Mouse (Mus musculus): ENCODE results near the gene Duoxa2. TPM values are rescaled to one million over a fixed set of nuclear protein-coding genes. Genes with fewer than 3 reads are reported as not detected.

Duoxa2 gene
- polyA plus RNA-seq, 1 experiment from 2014 or later, result not detected

GRCm38 (mm10) chr2:122302574-122303241 lies 4.0 kb downstream of the Duoxa2 start:
- WGBS, result 10% methylated on average over 9 of the region's 9 CpGs
- ATAC-seq (replicated peaks; ENCODE audit: low FRiP score) (peak; percentile 66; the same call in 1 of the 2 replicates), DNase-seq (ENCODE audit: low spot score) (peak; percentile 86)
- H3K9ac ChIP-seq (ENCODE audit: low read length), result no peak overlapping the region
- H3K27me3 ChIP-seq (ENCODE audit: control insufficient read depth, insufficient read depth, low read length), result peaks cover 56% of the 10 kb centered on the region
- no peak overlapping the region for H3K4me3 ChIP-seq (ENCODE audit: low read depth, low read length)
- peaks cover 22% of the 10 kb centered on the region for H3K4me1 ChIP-seq (replicated peaks; ENCODE audit: control insufficient read depth, insufficient read depth, low read length)
- no peak overlapping the region for H3K27ac ChIP-seq (ENCODE audit: low read depth, low read length)
- no peaks in the 10 kb centered on the region for H3K9me3 ChIP-seq (ENCODE audit: control insufficient read depth, low read length)
- no peak overlapping the region for H3K4me2 ChIP-seq (ENCODE audit: low read depth, low read length, severe bottlenecking)
- no peaks in the 10 kb centered on the region for H3K36me3 ChIP-seq (ENCODE audit: control insufficient read depth, insufficient read depth, low read length)

GRCm38 (mm10) chr2:122304544-122304943 lies 5.8 kb downstream of the Duoxa2 start:
- no peak overlapping the region for H3K9ac ChIP-seq (ENCODE audit: low read length)
- ATAC-seq (replicated peaks; ENCODE audit: low FRiP score) (no peak), DNase-seq (ENCODE audit: low spot score) (no peak)
- H3K9me3 ChIP-seq (ENCODE audit: control insufficient read depth, low read length), result no peaks in the 10 kb centered on the region
- no peaks in the 10 kb centered on the region for H3K36me3 ChIP-seq (ENCODE audit: control insufficient read depth, insufficient read depth, low read length)
- H3K4me2 ChIP-seq (ENCODE audit: low read depth, low read length, severe bottlenecking), result no peak overlapping the region
- peaks cover 11% of the 10 kb centered on the region for H3K4me1 ChIP-seq (replicated peaks; ENCODE audit: control insufficient read depth, insufficient read depth, low read length)
- no peak overlapping the region for H3K27ac ChIP-seq (ENCODE audit: low read depth, low read length)
- no peak overlapping the region for H3K4me3 ChIP-seq (ENCODE audit: low read depth, low read length)
- 86% methylated on average over 6 of the region's 6 CpGs for WGBS
- peaks cover 37% of the 10 kb centered on the region for H3K27me3 ChIP-seq (ENCODE audit: control insufficient read depth, insufficient read depth, low read length)

GRCm38 (mm10) chr2:122305097-122305892 lies 6.6 kb downstream of the Duoxa2 start:
- Histone ChIP-seq H3K27me3 (ENCODE audit: control insufficient read depth, insufficient read depth, low read length) (peaks cover 30% of the 10 kb centered on the region), H3K9me3 (ENCODE audit: control insufficient read depth, low read length) (no peaks in the 10 kb centered on the region), H3K4me3 (ENCODE audit: low read depth, low read length) (no peak overlapping the region), H3K27ac (ENCODE audit: low read depth, low read length) (no peak overlapping the region), H3K36me3 (ENCODE audit: control insufficient read depth, insufficient read depth, low read length) (no peaks in the 10 kb centered on the region), H3K4me1 (replicated peaks; ENCODE audit: control insufficient read depth, insufficient read depth, low read length) (peaks cover 11% of the 10 kb centered on the region), H3K9ac (ENCODE audit: low read length) (no peak overlapping the region), H3K4me2 (ENCODE audit: low read depth, low read length, severe bottlenecking) (no peak overlapping the region)
- ATAC-seq (replicated peaks; ENCODE audit: low FRiP score) (no peak), DNase-seq (ENCODE audit: low spot score) (no peak)
- 86% methylated on average over 16 of the region's 16 CpGs for WGBS

- peaks cover 21% of the 10 kb centered on the region for H3K27me3 ChIP-seq (ENCODE audit: control insufficient read depth, insufficient read depth, low read length)
- no peak overlapping the region for H3K9ac ChIP-seq (ENCODE audit: low read length)
- peaks cover 9% of the 10 kb centered on the region for H3K4me1 ChIP-seq (replicated peaks; ENCODE audit: control insufficient read depth, insufficient read depth, low read length)
- H3K4me2 ChIP-seq (ENCODE audit: low read depth, low read length, severe bottlenecking), result no peak overlapping the region
- no peak for ATAC-seq (replicated peaks; ENCODE audit: low FRiP score)
- no peaks in the 10 kb centered on the region for H3K9me3 ChIP-seq (ENCODE audit: control insufficient read depth, low read length)
- 85% methylated on average over 4 of the region's 4 CpGs for WGBS
- H3K4me3 ChIP-seq (ENCODE audit: low read depth, low read length), result no peak overlapping the region
- no peak overlapping the region for H3K27ac ChIP-seq (ENCODE audit: low read depth, low read length)
- no peak for DNase-seq (ENCODE audit: low spot score)
- no peaks in the 10 kb centered on the region for H3K36me3 ChIP-seq (ENCODE audit: control insufficient read depth, insufficient read depth, low read length)
These were observed 7.5 kb downstream of the Duoxa2 start for GRCm38 (mm10) chr2:122306184-122306583.

- 50% methylated on average over 3 of the region's 3 CpGs for WGBS
- Histone ChIP-seq H3K27ac (ENCODE audit: low read depth, low read length) (no peak overlapping the region), H3K36me3 (ENCODE audit: control insufficient read depth, insufficient read depth, low read length) (no peaks in the 10 kb centered on the region), H3K27me3 (ENCODE audit: control insufficient read depth, insufficient read depth, low read length) (peaks cover 19% of the 10 kb centered on the region), H3K9ac (ENCODE audit: low read length) (no peak overlapping the region), H3K4me3 (ENCODE audit: low read depth, low read length) (no peak overlapping the region), H3K9me3 (ENCODE audit: control insufficient read depth, low read length) (no peaks in the 10 kb centered on the region), H3K4me1 (replicated peaks; ENCODE audit: control insufficient read depth, insufficient read depth, low read length) (no peaks in the 10 kb centered on the region), H3K4me2 (ENCODE audit: low read depth, low read length, severe bottlenecking) (no peak overlapping the region)
- DNase-seq (ENCODE audit: low spot score), result no peak
- ATAC-seq (replicated peaks; ENCODE audit: low FRiP score), result no peak
These were observed 10.9 kb downstream of the Duoxa2 start for GRCm38 (mm10) chr2:122309647-122310046.

GRCm38 (mm10) chr2:122311561-122311960 lies 12.9 kb downstream of the Duoxa2 start:
- no peak for DNase-seq (ENCODE audit: low spot score)
- ATAC-seq (replicated peaks; ENCODE audit: low FRiP score), result no peak
- 53% methylated on average over 2 of the region's 2 CpGs for WGBS

GRCm38 (mm10) chr2:122312722-122313417 lies 14.2 kb downstream of the Duoxa2 start:
- no peak overlapping the region for H3K27ac ChIP-seq (ENCODE audit: low read depth, low read length)
- no peaks in the 10 kb centered on the region for H3K36me3 ChIP-seq (ENCODE audit: control insufficient read depth, insufficient read depth, low read length)
- no peak overlapping the region for H3K4me3 ChIP-seq (ENCODE audit: low read depth, low read length)
- peaks cover 20% of the 10 kb centered on the region for H3K27me3 ChIP-seq (ENCODE audit: control insufficient read depth, insufficient read depth, low read length)
- H3K4me1 ChIP-seq (replicated peaks; ENCODE audit: control insufficient read depth, insufficient read depth, low read length), result no peaks in the 10 kb centered on the region
- WGBS, result 5% methylated on average over 27 of the region's 27 CpGs
- H3K4me2 ChIP-seq (ENCODE audit: low read depth, low read length, severe bottlenecking), result peak overlapping the region; percentile 39; the same call in 1 of the 2 replicates
- ATAC-seq (replicated peaks; ENCODE audit: low FRiP score), result peak; percentile 63
- H3K9ac ChIP-seq (ENCODE audit: low read length), result no peak overlapping the region
- H3K9me3 ChIP-seq (ENCODE audit: control insufficient read depth, low read length), result no peaks in the 10 kb centered on the region
- DNase-seq (ENCODE audit: low spot score), result peak; percentile 89

More at GRCm38 (mm10) chr2:122311561-122311960, 12.9 kb downstream of the Duoxa2 start:
- Histone ChIP-seq H3K9ac (ENCODE audit: low read length) (no peak overlapping the region), H3K27me3 (ENCODE audit: control insufficient read depth, insufficient read depth, low read length) (peaks cover 20% of the 10 kb centered on the region), H3K4me1 (replicated peaks; ENCODE audit: control insufficient read depth, insufficient read depth, low read length) (no peaks in the 10 kb centered on the region), H3K4me3 (ENCODE audit: low read depth, low read length) (no peak overlapping the region), H3K4me2 (ENCODE audit: low read depth, low read length, severe bottlenecking) (no peak overlapping the region), H3K27ac (ENCODE audit: low read depth, low read length) (no peak overlapping the region), H3K36me3 (ENCODE audit: control insufficient read depth, insufficient read depth, low read length) (no peaks in the 10 kb centered on the region), H3K9me3 (ENCODE audit: control insufficient read depth, low read length) (no peaks in the 10 kb centered on the region)

GRCm38 (mm10) chr2:122313536-122313935 lies 14.8 kb downstream of the Duoxa2 start, which contains the start of gene Duoxa1:
Gene Duoxa1, minus strand, starts transcription at chr2:122313730.
- H3K9ac ChIP-seq (ENCODE audit: low read length), result no peak within 1 kb of the TSS
- no peak within 1 kb of the TSS for H3K27ac ChIP-seq (ENCODE audit: low read depth, low read length)
- WGBS, result 4% methylated on average over 24 of the region's 24 CpGs
- no peak within 1 kb of the TSS for H3K4me3 ChIP-seq (ENCODE audit: low read depth, low read length)
- no peaks in the 10 kb centered on the region for H3K9me3 ChIP-seq (ENCODE audit: control insufficient read depth, low read length)
- H3K36me3 ChIP-seq (ENCODE audit: control insufficient read depth, insufficient read depth, low read length), result no peaks in the 10 kb centered on the region
- ATAC-seq (replicated peaks; ENCODE audit: low FRiP score) (peak; percentile 36; the same call in 1 of the 2 replicates), DNase-seq (ENCODE audit: low spot score) (no peak)
- peaks cover 20% of the 10 kb centered on the region for H3K27me3 ChIP-seq (ENCODE audit: control insufficient read depth, insufficient read depth, low read length)
- H3K4me2 ChIP-seq (ENCODE audit: low read depth, low read length, severe bottlenecking), result peak within 1 kb of the TSS; percentile 39
- no peaks in the 10 kb centered on the region for H3K4me1 ChIP-seq (replicated peaks; ENCODE audit: control insufficient read depth, insufficient read depth, low read length)

Data from forebrain, embryonic 11.5 days (tissue).